Mouse (Mus musculus) large intestine, adult 2 months (tissue): ENCODE measurements around the gene Adsl. TPM values are rescaled to one million over a fixed set of nuclear protein-coding genes. Genes with fewer than 3 reads are reported as not detected.

Experiments
- DNase-seq: peaks from one replicate; pipeline ENCODE4 v3.0.0-alpha.2; 2012; ENCODE audit warnings: low read depth, low spot score
- WGBS: fragments of 180-500 bp; shearing (Covaris S2); methylation state at CpG from one replicate; pipeline ENCODE4 v1.1.7; 2018; 5-methylcytosine and 5-hydroxymethylcytosine counted together
- polyA plus RNA-seq: library from polyadenylated mRNA; depleted of rRNA; stranded (reverse); fragments of >200 nt; gene quantifications from 2 replicates; pipeline ENCODE4 v1.2.3, GENCODE M21; 2012; rRNA removed

Gene Adsl
- polyA plus RNA-seq, 1 experiment = 48.0 TPM

- no peak for DNase-seq
- 20% methylated on average over 1 of the region's 1 CpGs for WGBS
Observed at GRCm38 (mm10) chr15:80997077-80997476, 48.8 kb downstream of the Adsl start.

- DNase-seq = no peak
- WGBS = 31% methylated on average over 3 of the region's 4 CpGs
Observed at GRCm38 (mm10) chr15:81000419-81001138, 52.3 kb downstream of the Adsl start.

- WGBS = 91% methylated on average over 10 of the region's 10 CpGs
- DNase-seq = no peak
Observed at GRCm38 (mm10) chr15:81006127-81006735, 57.9 kb downstream of the Adsl start.

- 98% methylated on average over 9 of the region's 9 CpGs for WGBS
Observed at GRCm38 (mm10) chr15:81007339-81007738, 59.0 kb downstream of the Adsl start.

GRCm38 (mm10) chr15:81007905-81008304 lies 59.6 kb downstream of the Adsl start:
- 91% methylated on average over 8 of the region's 8 CpGs for WGBS
- DNase-seq = no peak

More at GRCm38 (mm10) chr15:81007339-81007738, 59.0 kb downstream of the Adsl start:
- no peak for DNase-seq

- 70% methylated on average over 10 of the region's 10 CpGs for WGBS
- no peak for DNase-seq
Observed at GRCm38 (mm10) chr15:81008689-81009123, 60.4 kb downstream of the Adsl start.

GRCm38 (mm10) chr15:81010114-81010513 lies 61.8 kb downstream of the Adsl start:
- DNase-seq = no peak
- WGBS = 85% methylated on average over 7 of the region's 7 CpGs

- no peak for DNase-seq
- WGBS = 64% methylated on average over 3 of the region's 3 CpGs
Observed at GRCm38 (mm10) chr15:81011523-81011922, 63.2 kb downstream of the Adsl start.

GRCm38 (mm10) chr15:81012359-81012758 lies 64.1 kb downstream of the Adsl start:
- DNase-seq = no peak
- 88% methylated on average over 4 of the region's 4 CpGs for WGBS

GRCm38 (mm10) chr15:81013186-81013585 lies 64.9 kb downstream of the Adsl start:
- WGBS = 88% methylated on average over 7 of the region's 7 CpGs
- no peak for DNase-seq

GRCm38 (mm10) chr15:81015068-81015744 lies 66.9 kb downstream of the Adsl start:
- WGBS = 61% methylated on average over 5 of the region's 5 CpGs
- DNase-seq = no peak

GRCm38 (mm10) chr15:81016488-81016887 lies 68.2 kb downstream of the Adsl start:
- 85% methylated on average over 10 of the region's 10 CpGs for WGBS

GRCm38 (mm10) chr15:81017308-81017707 lies 69.0 kb downstream of the Adsl start:
- 83% methylated on average over 7 of the region's 7 CpGs for WGBS
- no peak for DNase-seq

More at GRCm38 (mm10) chr15:81016488-81016887, 68.2 kb downstream of the Adsl start:
- DNase-seq = no peak

Other genes with a start within 250 kb of the Adsl start
- gene Tnrc6b, start 237.2 kb upstream of the Adsl start, polyA plus RNA-seq = 6.5 and 10.1 TPM in 2 replicates
- gene Sgsm3, start 29.3 kb downstream of the Adsl start, polyA plus RNA-seq = 35.4 and 36.4 TPM in 2 replicates
- 18.9 and 22.4 TPM in 2 replicates for gene Mrtfa, start 242.3 kb downstream of the Adsl start, polyA plus RNA-seq